Mouse (Mus musculus): ENCODE measurements around the gene Igf1r.

Igf1r gene

DNA sequence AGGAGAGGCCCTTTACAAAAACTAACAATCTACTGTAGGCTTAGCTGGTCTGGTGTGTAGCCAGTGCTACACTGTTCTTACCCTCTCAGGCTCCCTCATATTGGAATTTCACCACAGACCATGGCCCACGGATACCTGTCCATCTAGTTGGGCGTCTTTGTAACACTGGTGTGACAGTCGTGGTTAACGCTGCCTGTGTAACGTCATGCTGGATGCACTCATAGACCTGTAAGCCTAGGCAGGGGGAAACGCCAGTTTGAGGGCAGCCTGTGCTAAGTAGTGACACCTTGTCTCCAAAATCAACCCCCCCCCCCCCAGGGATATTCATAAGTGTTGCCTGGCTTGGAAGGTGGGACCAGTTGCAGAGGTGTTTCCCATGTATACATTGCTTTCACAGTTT lies 4.7 kb downstream of the Igf1r start:
- no peak for DNase-seq (ENCODE audit: low read depth, low spot score)

DNA sequence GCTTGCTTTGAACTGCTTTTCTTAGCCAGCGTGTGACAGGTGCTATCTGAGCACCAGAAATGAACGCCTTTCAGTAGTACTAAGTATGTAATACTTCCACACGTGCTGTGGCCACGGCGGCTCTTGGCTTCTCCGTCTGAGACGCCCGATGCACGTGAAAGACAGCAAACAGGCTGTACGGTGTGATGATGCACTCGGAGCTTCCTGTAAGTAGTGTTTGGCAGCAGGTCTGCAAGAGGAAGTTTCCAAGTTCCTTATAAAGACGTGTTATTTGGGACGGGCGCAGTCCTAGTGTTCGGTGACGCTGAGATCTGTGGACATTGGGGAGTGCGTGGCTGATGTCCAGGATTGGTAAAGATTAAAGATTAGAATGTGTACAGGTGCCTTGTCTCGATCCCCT lies 5.4 kb downstream of the Igf1r start:
- DNase-seq (ENCODE audit: low read depth, low spot score), result peak; percentile 17

- DNase-seq (ENCODE audit: low read depth, low spot score), result no peak
These were observed 8.1 kb downstream of the Igf1r start for GRCm38 (mm10) chr7:67960701-67961100.

GRCm38 (mm10) chr7:67961567-67962267 lies 9.1 kb downstream of the Igf1r start:
- DNase-seq (ENCODE audit: low read depth, low spot score), result peak; percentile 87

DNA sequence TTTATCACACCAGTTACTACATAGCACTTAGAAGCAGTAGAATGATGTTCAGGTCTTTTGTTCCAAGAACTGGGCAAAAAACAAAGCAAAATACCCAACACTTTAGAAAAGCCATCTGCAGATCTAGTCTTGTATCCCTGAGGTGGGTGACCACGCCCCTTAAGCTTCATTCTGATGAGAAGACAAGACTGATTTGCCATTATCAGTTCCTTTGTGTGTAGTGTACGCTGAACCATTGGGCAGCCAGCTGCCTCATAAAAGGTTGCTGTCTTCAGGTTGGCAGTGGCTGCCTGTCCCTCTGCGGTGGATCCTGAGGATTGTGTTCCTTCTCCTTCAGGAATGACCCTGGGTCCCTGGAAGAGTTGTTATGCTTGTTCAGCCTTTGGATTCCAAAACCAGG lies 11.1 kb downstream of the Igf1r start:
- DNase-seq (ENCODE audit: low read depth, low spot score), result peak; percentile 67

GRCm38 (mm10) chr7:67968394-67968793 lies 15.8 kb downstream of the Igf1r start:
- DNase-seq (ENCODE audit: low read depth, low spot score), result no peak

GRCm38 (mm10) chr7:67969076-67969475 lies 16.4 kb downstream of the Igf1r start:
- DNase-seq (ENCODE audit: low read depth, low spot score), result no peak

DNA sequence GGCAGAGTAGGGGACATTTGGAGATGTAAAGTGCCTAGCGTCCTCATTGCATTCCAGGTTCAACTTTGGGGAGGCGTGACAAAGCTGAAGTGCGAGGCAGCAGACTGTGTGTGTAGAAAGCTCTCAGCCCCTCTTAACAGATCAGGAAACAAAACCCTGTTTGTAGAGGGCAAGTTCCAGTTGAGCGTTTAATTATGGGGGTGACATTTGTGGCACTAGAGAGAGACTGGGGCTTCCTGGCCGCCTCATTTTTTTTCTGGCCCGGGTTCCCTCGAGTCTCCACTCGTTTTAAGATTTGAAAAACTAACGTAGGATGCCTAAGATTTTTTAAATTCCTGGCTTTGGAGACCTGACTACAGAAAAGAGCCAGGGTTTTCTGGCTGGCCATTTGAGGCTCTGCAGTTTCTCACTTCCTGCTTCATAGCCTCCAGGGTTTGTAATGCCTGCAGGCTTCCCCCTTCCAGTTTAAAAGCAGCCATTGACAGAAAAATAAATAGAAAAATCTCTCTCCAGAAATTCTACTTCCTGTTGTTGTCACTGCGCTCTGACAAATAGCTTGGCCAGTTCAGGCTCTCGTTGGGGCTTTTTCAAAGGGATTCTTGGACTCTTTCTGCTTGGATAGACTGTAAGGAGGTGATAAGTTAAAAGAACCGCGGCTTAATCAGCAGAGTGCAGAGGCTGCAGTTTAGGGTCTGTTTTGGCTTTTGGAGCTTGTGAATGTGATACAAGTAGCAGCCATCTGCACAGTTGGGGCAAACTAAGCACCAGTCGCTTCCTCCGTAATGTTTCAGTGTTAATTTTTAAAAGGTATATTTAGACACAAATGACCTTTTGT lies 20.8 kb downstream of the Igf1r start:
- DNase-seq (ENCODE audit: low read depth, low spot score), result peak; percentile 14

DNA sequence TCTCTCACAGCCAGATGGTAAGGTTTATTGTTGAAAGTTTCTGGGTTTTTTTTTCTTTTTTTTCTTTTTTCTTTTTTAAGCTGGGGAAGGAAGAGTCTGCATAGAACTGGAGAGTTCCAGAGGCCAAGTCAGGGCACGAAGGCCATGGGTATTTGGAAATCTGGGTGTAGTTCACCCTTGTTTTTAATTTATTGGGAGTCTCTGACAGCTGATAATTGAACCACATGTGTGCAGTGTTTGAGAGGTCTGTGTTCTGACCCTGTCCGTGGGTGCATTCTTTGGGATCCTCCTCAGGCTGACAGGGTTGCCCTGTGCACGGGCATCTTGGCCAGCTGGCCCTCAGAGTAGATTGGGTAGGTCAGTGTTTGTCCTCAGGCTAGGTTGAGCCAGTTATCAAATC lies 29.3 kb downstream of the Igf1r start:
- no peak for DNase-seq (ENCODE audit: low read depth, low spot score)

GRCm38 (mm10) chr7:67982809-67983208 lies 30.2 kb downstream of the Igf1r start:
- no peak for DNase-seq (ENCODE audit: low read depth, low spot score)

DNA sequence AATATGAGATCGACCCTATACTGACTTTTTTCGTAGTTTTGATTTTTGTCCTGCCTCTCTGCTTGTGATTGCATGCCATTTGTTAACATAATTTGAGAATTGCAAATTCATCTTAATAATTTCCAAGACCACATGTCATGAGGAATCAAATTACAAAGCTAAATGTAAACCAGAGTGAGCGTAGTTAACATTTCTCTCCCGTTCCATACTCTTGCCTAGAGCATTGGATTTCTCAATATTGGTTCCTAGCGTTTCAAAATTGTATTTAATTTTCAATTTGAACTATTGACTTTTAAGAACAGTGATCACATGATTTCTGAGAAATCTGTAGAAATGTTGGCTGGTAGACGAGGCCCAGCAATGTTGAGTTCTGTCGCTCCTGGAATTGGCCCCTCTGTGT lies 30.8 kb downstream of the Igf1r start:
- DNase-seq (ENCODE audit: low read depth, low spot score), result no peak

DNA sequence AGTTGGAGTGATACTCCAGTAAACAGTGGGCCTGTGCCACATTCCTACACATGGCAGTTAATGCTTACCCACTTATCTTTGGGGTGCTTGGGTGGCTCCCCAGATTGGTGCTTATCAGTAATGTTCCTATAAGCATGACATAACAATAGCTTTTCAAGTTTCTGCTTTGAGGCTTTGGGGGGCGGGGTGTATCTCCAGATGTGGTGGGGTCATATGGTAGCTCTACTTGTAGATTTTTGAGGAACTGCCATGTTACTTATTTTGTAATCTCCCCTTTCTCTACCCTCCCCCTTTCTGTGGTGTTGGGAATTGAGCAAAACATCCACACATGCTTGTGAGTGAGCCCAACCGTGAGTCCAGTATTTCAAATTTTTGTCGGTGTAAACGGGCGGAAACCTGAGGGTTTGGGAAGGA lies 32.4 kb downstream of the Igf1r start:
- DNase-seq (ENCODE audit: low read depth, low spot score), result no peak

DNA sequence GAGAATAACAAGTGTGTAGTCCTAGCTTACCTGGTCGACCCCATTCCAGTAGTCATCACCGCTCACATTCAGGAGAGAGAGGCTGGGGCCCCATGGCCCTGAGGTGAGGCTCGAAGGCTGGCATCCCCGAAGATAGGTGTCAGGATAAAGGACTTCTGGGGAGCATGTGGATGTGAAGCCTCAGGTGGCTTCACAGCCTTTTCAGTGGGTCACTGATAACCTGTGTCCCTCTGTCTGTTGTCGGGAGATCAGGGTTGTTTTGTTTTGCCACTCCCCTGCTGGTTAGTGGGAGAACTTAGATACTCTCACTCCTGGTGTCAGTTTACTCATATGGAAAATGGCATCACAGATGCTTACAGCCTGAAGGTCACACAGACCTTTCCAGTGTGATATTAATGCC lies 32.9 kb downstream of the Igf1r start:
- no peak for DNase-seq (ENCODE audit: low read depth, low spot score)

DNA sequence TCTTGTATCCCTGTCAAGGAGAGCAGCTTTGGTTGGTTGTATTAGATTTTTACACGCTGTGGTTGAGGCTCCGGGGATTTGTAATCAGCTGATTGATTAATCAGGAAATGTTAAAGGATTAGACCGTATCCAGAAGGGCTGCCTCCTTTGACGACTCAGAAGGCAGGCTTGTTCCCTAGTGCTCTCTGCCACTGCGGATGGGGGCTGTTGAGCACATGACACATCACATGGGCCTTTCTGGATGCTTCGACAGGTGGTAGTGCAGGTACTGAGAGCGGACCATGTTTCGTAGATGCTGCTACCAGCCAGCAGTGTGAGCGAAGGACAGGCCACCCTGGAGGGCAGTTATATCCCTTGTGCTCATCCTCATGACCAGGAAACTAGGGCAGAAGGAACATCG lies 33.6 kb downstream of the Igf1r start:
- no peak for DNase-seq (ENCODE audit: low read depth, low spot score)

GRCm38 (mm10) chr7:67986816-67987215 lies 34.2 kb downstream of the Igf1r start:
- no peak for DNase-seq (ENCODE audit: low read depth, low spot score)

DNA sequence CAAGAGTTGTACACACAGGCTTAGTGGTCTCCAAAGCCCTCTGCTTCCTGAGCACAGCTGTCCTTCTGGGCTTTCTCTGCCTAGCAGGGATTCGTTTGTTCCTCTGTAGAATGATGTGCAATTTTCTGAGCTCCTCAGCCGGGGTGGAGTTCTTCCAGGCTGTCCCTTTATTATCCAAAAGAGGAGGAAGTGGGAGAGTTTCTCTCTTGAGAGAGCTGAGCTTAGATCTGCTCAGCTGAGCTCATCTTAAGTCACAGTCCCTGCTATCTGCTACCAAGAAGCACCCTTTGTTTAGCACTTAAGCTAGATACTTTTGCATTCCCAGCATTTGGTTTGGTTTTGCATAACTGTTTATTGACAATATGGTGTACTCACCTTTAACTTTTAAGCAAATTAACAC lies 36.7 kb downstream of the Igf1r start:
- DNase-seq (ENCODE audit: low read depth, low spot score), result peak; percentile 66

DNA sequence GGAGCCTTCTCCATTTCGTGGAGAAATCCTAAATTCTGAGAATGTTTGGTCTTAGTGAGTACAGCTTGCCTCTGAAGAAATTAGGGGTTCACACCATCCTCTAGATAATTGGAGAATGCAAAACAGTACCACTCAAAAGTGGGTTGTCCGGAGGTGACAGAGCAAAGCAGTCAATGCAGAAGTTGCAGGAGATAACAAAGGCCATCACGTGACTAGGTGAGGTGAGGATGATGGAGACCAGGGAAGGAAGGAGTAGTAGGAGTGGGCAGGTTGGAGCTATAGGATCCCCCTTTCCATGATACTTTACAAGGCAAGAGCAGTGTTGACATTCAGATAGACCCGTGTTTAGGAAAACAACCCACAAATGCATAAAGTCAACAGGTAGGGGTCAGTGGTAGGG lies 41.0 kb downstream of the Igf1r start:
- no peak for DNase-seq (ENCODE audit: low read depth, low spot score)

GRCm38 (mm10) chr7:67994346-67994858 lies 41.8 kb downstream of the Igf1r start:
- no peak for DNase-seq (ENCODE audit: low read depth, low spot score)

GRCm38 (mm10) chr7:67995276-67995675 lies 42.6 kb downstream of the Igf1r start:
- DNase-seq (ENCODE audit: low read depth, low spot score), result no peak

DNA sequence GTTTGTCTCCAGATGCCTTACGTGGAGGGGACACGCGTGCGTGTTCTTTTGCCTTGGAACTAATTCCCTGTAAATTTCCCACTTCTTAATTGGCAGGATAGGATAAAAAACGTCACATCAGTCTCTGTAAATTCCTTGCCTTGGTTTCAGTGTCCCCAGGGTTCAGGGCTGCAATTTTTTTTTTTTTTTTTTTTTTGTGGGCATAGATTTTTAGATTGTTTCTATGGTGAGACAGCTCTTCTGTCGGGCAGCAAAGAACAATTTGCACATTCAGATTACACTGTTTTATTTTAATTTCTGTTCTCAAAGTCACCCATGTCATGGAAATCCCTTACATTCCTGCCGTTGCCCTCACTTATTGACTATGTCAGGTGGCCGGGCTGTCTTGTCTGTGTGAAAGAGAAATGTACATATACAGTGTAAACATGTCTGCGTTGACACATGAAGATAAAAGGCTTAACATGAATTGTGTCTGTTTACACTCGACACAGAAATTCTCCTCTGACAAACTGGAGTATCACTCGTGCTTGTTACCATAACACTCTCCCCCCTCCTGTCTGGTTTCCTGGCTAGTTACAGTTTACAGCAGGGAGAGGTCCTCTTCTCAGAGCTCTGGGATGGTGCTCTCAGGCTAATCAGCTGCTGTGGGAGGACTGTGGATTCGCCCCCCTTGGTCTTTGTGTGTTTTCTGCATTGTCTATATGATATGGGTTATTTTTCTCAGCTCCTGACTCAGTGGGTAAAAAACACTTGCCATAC lies 43.8 kb downstream of the Igf1r start:
- DNase-seq (ENCODE audit: low read depth, low spot score), result no peak

DNA sequence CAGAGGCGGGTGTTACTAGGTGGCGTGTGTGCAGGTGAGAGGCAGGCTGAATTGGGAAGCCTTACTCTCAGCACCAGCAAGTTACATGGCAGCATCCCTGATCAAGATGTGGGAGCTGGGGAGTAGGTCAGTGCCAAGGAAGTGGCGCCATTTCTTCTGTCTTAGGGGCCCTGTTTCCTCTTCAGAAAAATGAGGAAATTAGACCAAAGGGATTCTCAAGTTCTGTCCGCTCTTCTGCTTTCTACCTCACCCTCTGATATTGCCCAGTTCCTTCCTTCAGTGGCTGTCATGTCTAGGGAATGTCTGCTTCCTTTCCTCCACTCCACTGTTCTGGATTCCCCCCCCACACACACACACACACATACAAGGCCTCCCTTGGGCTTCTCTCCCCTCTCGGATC lies 48.6 kb downstream of the Igf1r start:
- no peak for DNase-seq (ENCODE audit: low read depth, low spot score)

DNA sequence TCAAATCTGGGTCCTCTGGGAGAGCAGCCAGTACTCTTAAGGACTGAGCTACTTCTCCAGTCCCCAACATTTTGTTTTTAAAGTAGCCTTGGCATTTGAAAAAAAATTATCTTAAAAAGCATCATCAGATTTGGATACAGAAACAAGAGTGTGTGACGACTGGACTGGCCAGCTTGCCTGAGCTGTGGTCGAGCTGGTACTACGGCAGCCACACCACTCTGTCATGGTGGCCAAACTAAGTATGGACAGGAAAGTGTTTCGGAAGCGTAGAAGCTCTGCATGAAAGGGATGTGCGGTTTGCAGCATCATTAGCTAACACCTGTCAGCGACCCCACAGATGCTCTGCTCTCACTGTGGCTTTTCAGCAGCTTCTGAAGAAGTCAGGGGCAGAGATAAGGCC lies 53.4 kb downstream of the Igf1r start:
- no peak for DNase-seq (ENCODE audit: low read depth, low spot score)

Measured in ZHBTc4 (cell line).